Mouse (Mus musculus): ENCODE measurements at regions not wholly inside any gene's neighbourhood (a gene's known extent, or its start where the extent isn't known, plus 50 kb on each side); places are given as distances from the start of the nearest gene placed in this dataset.

DNA sequence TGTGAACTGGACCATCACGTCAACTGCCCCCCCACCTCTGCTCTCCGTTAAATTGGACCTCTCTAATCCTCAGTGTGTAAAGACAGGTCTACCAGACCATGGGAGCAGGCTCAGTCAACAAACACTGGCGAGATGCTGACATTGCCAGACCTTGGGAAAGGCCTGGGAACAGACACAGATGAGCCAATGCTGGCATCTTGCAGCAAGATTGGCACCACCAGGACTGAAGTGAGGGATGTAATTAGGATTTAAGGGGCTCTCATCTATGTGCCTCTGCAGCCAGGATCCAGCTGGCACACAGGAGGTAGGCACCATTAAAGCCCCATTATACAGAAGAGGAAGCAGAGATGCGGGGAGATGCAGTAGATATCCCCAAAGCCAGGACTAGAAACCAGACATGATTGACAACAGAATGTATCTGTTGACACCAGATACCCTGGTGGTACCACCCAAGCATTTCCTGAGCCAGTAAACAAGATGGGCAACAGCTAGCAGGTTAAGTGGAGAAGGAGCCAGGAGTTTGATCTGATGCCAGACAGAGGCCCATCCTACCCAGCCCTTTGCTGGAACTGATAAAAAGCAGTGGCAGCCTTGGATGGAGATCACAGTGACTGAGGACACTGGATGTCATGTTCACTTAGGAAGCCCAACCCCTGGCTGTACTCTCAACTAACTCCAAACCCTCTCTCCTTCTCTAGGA, 59.7 kb upstream of the Cplx2 start:
- peaks cover 2% of the 10 kb centered on the region; the same call in 1 of the 2 replicates for H3K4me1 ChIP-seq (ENCODE audit: control insufficient read depth, insufficient read depth, low read length)
- no peak overlapping the region for H3K4me3 ChIP-seq
- intact Hi-C loops (cut with DNase I): no loop called here
- H3K36me3 ChIP-seq (ENCODE audit: control insufficient read depth, insufficient read depth, low read length): no peaks in the 10 kb centered on the region
- H3K9ac ChIP-seq (ENCODE audit: low read depth, low read length): no peak overlapping the region
- 96% methylated on average over 4 of the region's 4 CpGs for WGBS
- no peaks in the 10 kb centered on the region for H3K27me3 ChIP-seq (ENCODE audit: control insufficient read depth, insufficient read depth, low read length)
- no peak for DNase-seq
- no peaks in the 10 kb centered on the region for H3K79me2 ChIP-seq (replicated peaks; ENCODE audit: control insufficient read depth, insufficient read depth, low read length)
- H3K27ac ChIP-seq: no peak overlapping the region
- no peak for TF ChIP-seq CTCF (IDR thresholded peaks at IDR 0.05)
- no peak for TF ChIP-seq POLR2A (IDR thresholded peaks at IDR 0.05; ENCODE audit: insufficient read depth, low read depth, low read length)

DNA sequence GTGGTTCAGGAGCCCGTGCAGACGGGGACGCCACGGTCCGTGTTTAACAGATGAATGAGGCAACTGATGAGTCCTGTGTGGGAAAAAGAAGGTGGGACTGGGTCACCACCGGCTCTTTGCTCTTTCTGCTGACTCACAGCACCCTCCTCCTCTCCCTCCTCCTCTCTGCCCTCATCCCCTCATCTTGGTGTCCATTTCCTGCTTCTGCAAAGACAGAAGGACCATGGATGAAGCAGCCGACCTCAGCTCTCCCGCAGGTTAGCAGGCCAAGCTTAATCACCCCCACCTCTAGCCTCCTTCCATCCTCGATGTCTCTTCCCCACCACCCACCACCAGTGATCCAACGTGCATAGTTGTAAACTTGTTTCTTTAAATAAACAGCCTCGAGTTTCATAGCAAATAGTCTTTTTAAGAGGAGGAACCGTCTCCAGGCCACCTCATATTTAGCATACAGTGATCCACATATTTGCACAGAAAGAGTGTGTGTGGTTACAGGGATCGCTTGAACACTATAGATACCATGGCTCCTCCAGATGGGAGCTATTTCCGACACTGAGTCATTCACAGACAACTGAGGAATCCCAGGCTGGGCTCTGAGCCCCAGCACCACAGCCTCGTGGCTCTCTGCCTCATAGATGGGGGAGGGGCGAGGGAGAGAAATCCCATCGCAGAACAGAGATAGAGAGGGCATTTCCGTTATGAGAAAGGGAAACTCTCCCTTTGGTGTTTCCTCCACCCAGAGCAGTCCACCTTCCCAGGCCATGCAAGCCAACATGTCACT, 58.6 kb upstream of the Cplx2 start:
- H3K27ac ChIP-seq: no peak overlapping the region
- WGBS: 40% methylated on average over 18 of the region's 18 CpGs
- intact Hi-C loops (cut with DNase I): no loop called here

DNA sequence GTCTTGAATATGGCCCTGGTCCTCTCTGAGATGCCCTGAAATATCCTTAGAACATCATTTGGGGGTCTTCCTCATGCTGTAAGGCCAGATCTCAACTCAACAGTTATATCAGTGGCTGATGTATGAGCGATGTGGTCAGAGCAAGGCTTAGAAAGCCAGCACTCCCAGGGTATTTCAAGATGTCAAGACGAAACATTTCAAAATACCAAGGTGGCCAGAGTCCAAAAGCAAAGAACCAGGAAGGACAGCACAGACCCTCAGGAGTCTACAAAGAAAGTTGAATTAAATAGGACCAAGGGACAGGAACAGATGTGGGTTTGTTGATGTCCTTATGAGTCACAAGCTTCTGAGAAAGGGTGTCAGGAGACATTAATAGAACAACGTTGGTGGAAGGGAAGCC, 55.8 kb upstream of the Cplx2 start:
- H3K27ac ChIP-seq: no peak overlapping the region
- H3K36me3 ChIP-seq (ENCODE audit: control insufficient read depth, insufficient read depth, low read length): no peaks in the 10 kb centered on the region
- H3K4me1 ChIP-seq (ENCODE audit: control insufficient read depth, insufficient read depth, low read length): peaks cover 2% of the 10 kb centered on the region; the same call in 1 of the 2 replicates
- H3K4me3 ChIP-seq: no peak overlapping the region
- intact Hi-C loops (cut with DNase I): no loop called here
- no peak overlapping the region for H3K9ac ChIP-seq (ENCODE audit: low read depth, low read length)
- no peak for TF ChIP-seq CTCF (IDR thresholded peaks at IDR 0.05)
- TF ChIP-seq POLR2A (IDR thresholded peaks at IDR 0.05; ENCODE audit: insufficient read depth, low read depth, low read length): no peak
- no peak for TF ChIP-seq EP300 (IDR thresholded peaks at IDR 0.05; ENCODE audit: insufficient read depth, low read depth, low read length)
- H3K27me3 ChIP-seq (ENCODE audit: control insufficient read depth, insufficient read depth, low read length): no peaks in the 10 kb centered on the region
- no peaks in the 10 kb centered on the region for H3K79me2 ChIP-seq (replicated peaks; ENCODE audit: control insufficient read depth, insufficient read depth, low read length)
- 76% methylated on average over 3 of the region's 3 CpGs for WGBS
- DNase-seq: no peak

More for the DNA sequence above, 58.6 kb upstream of the Cplx2 start:
- Histone ChIP-seq H3K4me3 (no peak overlapping the region), H3K79me2 (replicated peaks; ENCODE audit: control insufficient read depth, insufficient read depth, low read length) (no peaks in the 10 kb centered on the region), H3K9ac (ENCODE audit: low read depth, low read length) (no peak overlapping the region), H3K4me1 (ENCODE audit: control insufficient read depth, insufficient read depth, low read length) (peaks cover 2% of the 10 kb centered on the region; the same call in 1 of the 2 replicates), H3K36me3 (ENCODE audit: control insufficient read depth, insufficient read depth, low read length) (no peaks in the 10 kb centered on the region), H3K27me3 (ENCODE audit: control insufficient read depth, insufficient read depth, low read length) (no peaks in the 10 kb centered on the region)
- peak; percentile 41 to 52 for DNase-seq
- TF ChIP-seq CTCF (IDR thresholded peaks at IDR 0.05): no peak
- no peak for TF ChIP-seq POLR2A (IDR thresholded peaks at IDR 0.05; ENCODE audit: insufficient read depth, low read depth, low read length)
- no peak for TF ChIP-seq EP300 (IDR thresholded peaks at IDR 0.05; ENCODE audit: insufficient read depth, low read depth, low read length)

DNA sequence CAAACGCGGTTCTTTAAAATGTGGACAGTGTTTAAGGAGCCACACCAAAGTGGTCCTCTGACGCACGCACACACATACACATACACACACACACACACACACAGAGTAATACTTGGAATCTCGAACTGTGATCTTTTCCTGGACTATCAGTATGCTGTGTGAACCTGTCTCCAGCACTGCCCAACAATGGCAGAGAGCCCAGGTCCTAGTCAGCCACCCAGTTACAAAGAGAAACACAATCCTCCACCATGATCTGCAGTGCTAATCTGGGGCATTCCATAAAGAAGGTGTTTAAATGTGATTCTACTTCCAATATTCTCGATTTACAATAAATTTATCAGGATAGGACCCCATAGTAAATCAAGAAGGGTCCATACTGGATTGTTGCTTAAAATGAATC, 54.2 kb upstream of the Cplx2 start:
- H3K9ac ChIP-seq (ENCODE audit: low read depth, low read length): no peak overlapping the region
- no peaks in the 10 kb centered on the region for H3K79me2 ChIP-seq (replicated peaks; ENCODE audit: control insufficient read depth, insufficient read depth, low read length)
- peaks cover 2% of the 10 kb centered on the region; the same call in 1 of the 2 replicates for H3K4me1 ChIP-seq (ENCODE audit: control insufficient read depth, insufficient read depth, low read length)
- H3K36me3 ChIP-seq (ENCODE audit: control insufficient read depth, insufficient read depth, low read length): no peaks in the 10 kb centered on the region
- H3K27me3 ChIP-seq (ENCODE audit: control insufficient read depth, insufficient read depth, low read length): no peaks in the 10 kb centered on the region
- intact Hi-C loops (cut with DNase I): no loop called here
- TF ChIP-seq POLR2A (IDR thresholded peaks at IDR 0.05; ENCODE audit: insufficient read depth, low read depth, low read length) (no peak), EP300 (IDR thresholded peaks at IDR 0.05; ENCODE audit: insufficient read depth, low read depth, low read length) (no peak), CTCF (IDR thresholded peaks at IDR 0.05) (no peak)
- no peak overlapping the region for H3K4me3 ChIP-seq
- no peak for DNase-seq
- 89% methylated on average over 6 of the region's 6 CpGs for WGBS
- H3K27ac ChIP-seq: no peak overlapping the region

DNA sequence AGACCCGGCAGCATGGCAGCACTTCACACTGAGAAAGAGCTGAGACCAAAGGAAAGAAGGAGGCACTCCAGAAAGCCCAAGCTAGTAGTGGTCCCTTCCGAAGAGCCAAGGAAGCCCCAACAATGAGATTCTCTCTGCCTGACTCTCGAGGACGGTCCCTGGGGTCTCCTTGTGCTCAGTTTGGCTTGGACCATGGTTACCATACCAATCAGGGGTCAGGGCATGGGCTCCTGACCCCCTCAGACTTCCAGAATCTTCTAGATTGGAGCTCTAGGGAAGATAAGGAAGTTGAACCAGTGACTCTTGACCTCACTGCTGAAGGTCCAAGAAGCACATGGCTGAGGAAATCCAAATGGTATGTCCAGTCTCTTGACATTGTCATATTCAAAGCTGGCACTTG, 53.0 kb upstream of the Cplx2 start:
- no peak for TF ChIP-seq POLR2A (IDR thresholded peaks at IDR 0.05; ENCODE audit: insufficient read depth, low read depth, low read length)
- TF ChIP-seq EP300 (IDR thresholded peaks at IDR 0.05; ENCODE audit: insufficient read depth, low read depth, low read length): no peak
- no peak for TF ChIP-seq CTCF (IDR thresholded peaks at IDR 0.05)
- WGBS: 79% methylated on average over 4 of the region's 4 CpGs
- intact Hi-C loops (cut with DNase I): no loop called here
- Histone ChIP-seq H3K79me2 (replicated peaks; ENCODE audit: control insufficient read depth, insufficient read depth, low read length) (no peaks in the 10 kb centered on the region), H3K9ac (ENCODE audit: low read depth, low read length) (no peak overlapping the region), H3K27ac (no peak overlapping the region), H3K36me3 (ENCODE audit: control insufficient read depth, insufficient read depth, low read length) (no peaks in the 10 kb centered on the region), H3K27me3 (ENCODE audit: control insufficient read depth, insufficient read depth, low read length) (no peaks in the 10 kb centered on the region), H3K4me3 (no peak overlapping the region), H3K4me1 (ENCODE audit: control insufficient read depth, insufficient read depth, low read length) (peaks cover 2% of the 10 kb centered on the region)
- DNase-seq: no peak

DNA sequence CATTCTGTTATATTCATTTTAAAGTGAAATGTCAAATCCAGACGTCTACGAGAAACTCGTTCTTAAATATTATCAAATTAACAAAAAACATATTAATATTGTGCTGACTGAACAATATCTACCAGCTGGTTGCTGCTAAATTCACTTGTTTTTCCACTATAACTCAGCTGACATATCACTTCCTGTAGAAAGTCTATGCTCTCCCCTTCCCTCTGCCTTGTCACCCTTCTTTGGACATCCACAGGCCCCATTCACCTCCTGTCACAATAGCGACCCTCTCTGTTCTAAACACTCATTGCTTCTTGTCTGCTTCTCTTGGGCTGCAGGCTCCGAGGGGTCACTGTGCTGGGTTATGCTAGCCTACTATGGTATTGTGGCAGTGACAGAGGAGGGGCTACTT, 52.5 kb upstream of the Cplx2 start:
- H3K27ac ChIP-seq: no peak overlapping the region
- no peaks in the 10 kb centered on the region; the same call in 1 of the 2 replicates for H3K4me1 ChIP-seq (ENCODE audit: control insufficient read depth, insufficient read depth, low read length)
- intact Hi-C loops (cut with DNase I): no loop called here
- no peaks in the 10 kb centered on the region for H3K27me3 ChIP-seq (ENCODE audit: control insufficient read depth, insufficient read depth, low read length)
- 76% methylated on average over 5 of the region's 5 CpGs for WGBS
- DNase-seq: no peak
- TF ChIP-seq EP300 (IDR thresholded peaks at IDR 0.05; ENCODE audit: insufficient read depth, low read depth, low read length) (no peak), POLR2A (IDR thresholded peaks at IDR 0.05; ENCODE audit: insufficient read depth, low read depth, low read length) (no peak), CTCF (IDR thresholded peaks at IDR 0.05) (no peak)
- no peaks in the 10 kb centered on the region for H3K36me3 ChIP-seq (ENCODE audit: control insufficient read depth, insufficient read depth, low read length)
- H3K79me2 ChIP-seq (replicated peaks; ENCODE audit: control insufficient read depth, insufficient read depth, low read length): no peaks in the 10 kb centered on the region
- no peak overlapping the region for H3K4me3 ChIP-seq
- no peak overlapping the region for H3K9ac ChIP-seq (ENCODE audit: low read depth, low read length)
